Mouse (Mus musculus): Measurements from ENCODE around the gene Cdhr2.

The Cdhr2 gene

GRCm38 (mm10) chr13:54693558-54694347, 7.5 kb upstream of the Cdhr2 start, which contains the start of gene Rnf44:
Gene Rnf44, minus strand, starts transcription at chr13:54693907.
- DNase-seq, result peak; percentile 99

DNA sequence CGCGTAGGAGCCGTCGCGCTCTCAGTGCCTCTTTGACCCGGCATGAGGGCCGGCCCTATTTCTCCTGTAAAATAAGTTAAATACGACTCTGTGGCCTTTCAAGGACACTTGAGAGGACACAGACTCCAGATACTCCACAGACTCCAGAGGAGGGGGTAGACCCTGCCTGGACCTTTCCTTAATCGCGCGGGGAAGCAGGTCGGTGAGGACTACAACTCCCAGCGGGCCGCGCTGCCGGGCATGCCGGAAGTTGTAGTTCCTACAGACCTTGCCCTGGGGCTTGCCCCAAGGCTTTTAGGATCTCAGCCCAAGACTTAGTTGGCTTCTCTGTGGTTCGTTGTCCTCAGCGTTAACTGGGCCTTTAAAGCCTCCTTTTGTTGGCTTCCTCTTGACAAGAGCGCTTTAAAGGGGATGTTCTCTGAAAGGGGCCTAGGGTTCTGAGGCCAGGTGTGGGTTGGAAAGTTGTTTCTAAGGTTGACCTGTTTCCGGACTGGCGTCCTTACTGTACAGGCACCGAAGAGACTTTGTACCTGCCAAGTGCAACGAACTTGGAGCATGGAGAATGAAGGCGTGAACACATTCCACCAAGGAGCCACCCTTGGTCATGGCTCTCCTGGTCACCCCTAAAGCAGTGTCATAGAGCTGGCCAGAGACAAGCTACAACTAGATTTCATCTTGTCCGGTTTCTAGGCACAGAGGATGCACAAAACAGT, 6.8 kb upstream of the Cdhr2 start:
- DNase-seq, result peak; percentile 94

GRCm38 (mm10) chr13:54695479-54696230, 5.6 kb upstream of the Cdhr2 start:
- peak; percentile 59 for DNase-seq

DNA sequence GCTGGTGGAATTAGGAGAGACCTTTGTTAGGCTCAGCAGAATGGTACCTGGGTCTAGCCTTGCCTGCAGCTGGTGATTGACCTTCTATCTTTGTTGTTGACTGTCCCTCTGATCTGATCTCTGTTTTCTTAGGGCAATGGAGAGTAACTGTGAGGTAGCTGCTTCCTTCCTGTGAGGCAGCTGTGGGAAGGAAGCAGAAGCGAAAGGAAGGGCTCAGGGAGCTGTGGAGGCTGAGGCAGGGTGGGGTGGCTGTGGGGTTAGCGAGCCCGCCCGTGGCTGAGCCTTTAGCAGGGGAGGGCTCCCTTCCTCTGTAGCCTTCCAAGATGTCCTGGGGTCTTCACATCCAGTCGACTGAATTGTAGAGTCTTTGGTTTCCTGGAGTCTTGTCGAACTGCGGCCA, 1.2 kb downstream of the Cdhr2 start:
- DNase-seq, result no peak

DNA sequence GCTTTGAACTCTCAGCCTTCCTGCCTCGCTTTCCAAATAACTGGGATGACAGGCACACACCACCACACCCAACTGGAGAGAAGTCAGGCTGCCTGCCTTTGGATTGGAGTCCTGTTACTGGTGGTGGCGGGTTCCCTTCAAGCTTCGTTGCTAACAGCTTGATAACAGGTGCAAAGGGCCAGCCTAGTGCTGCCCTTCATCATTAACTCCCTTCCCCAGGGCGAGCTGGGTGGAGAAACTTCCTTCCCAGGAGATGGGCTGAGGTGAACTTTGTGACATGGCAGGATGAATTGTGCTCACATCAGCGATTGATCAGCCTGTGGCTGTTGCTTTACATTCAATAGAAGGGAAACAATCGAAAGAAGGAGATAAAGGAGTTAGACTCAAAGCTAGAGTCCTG, 3.6 kb downstream of the Cdhr2 start:
- no peak for DNase-seq

DNA sequence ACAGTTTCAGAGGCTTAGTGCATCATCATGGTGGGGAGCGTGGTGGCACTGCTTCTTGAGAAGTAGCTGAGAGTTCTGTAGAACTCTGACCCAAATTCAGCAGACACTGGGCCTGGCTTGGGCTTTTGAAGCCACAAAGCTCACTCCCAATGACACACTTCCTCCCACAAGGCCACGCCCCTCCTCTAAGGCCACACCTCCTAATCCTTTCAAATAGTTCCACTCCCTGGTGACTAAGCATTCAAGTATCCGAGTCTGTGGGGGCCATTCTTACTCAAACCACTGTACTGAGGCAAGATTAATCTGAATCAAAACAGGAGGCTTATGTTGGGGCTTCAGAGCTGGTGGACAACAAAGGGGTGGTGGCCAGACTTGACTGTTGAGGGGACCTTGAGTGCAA, 9.6 kb downstream of the Cdhr2 start:
- no peak for DNase-seq

DNA sequence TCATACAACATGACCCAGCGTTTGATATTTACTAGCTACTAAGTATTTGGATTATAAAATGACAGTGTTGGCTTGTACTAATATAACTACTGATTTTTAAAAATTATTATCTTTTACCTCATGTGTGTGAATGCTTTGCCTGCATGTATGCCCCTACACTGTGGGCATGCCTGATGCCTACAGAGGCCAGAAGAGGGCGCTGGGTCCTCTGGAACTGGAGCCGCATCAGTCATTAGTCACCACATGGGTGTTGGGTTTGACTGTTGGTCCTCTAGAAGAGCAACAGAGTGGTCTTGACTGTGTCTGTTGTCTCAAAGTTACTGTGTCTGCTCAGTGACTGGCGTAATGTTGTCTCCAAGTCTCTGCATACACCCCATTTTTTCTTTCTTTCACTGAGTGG, 13.1 kb downstream of the Cdhr2 start:
- no peak for DNase-seq

DNA sequence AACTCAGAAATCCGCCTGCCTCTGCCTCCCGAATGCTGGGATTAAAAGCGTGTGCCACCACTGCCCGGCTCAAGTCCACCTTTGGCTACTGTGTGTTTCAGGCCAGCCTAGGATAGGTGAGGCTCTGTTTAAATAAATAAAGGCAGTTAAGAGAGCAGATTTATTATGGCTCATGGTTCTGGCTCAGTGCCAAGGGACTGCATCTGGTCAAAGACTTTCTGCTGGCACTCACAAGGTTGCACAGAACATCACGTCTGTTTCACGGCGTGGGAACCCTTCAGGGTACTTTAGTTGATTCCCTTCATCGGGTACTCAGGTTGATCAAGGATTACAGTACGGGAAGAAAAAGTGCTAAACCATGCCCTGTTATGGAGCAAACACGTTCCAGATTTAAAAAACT, 13.7 kb downstream of the Cdhr2 start:
- DNase-seq, result no peak

GRCm38 (mm10) chr13:54716916-54717315, 15.7 kb downstream of the Cdhr2 start:
- DNase-seq, result peak; percentile 81

DNA sequence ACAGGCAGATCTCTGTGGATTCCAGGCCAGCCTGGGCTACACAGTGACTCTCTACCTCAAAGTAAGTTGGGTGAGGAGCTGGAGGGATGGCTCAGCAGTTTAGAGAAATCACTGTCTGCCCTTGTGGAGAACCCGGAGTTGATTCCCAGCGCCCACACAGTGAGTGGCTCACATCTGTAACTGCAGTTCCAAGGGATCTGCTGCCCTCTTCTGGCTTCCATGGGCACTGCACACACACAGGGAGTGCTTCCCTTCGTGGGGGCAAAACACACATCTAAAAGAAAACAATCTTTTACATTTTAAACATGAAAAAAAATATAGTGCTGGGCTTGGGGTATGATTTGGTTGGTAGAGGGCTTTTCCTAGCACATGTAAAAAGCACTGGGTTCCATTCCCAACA, 21.9 kb downstream of the Cdhr2 start:
- no peak for DNase-seq

DNA sequence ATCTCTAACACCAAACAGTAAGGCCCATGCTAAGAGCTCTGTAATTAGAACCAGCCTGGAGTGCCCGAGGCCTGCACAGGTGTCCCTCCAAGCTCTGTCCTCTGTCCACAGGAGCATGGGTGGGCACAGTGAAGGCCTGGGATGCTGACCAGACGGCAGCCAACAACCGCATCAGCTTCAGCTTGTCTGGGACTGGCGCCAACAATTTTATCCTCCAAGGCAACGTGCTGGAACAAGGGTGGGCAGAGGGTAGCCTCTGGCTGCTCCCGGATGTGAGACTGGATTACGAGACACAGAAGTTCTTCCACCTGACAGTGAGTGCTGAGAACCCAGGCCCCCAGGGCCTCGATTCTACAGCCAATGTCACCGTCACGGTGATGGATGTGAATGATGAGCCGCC, 24.9 kb downstream of the Cdhr2 start:
- DNase-seq, result no peak

DNA sequence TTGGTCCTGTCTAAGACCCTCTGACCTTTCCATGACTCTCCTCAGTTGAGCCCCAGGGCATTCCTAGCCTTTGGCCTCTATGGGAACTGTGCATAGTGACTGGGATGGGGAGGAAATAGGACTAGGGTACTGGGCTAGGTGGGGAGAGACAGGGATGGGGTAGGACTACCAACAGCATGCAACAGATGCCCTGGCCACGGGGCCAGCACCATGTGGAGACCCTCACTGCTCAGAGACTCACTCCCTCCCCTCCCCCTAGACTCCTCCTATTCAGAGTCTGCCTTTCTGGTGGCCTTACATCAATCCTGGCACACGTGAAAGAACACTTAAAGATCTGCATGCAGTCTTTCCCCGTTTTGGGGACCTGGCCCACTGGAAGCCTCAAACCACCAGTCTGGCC, 35.7 kb downstream of the Cdhr2 start:
- peak; percentile 53 for DNase-seq

- DNase-seq, result peak; percentile 42
These were observed 36.4 kb downstream of the Cdhr2 start for GRCm38 (mm10) chr13:54737488-54738212.

- DNase-seq, result peak; percentile 67
These were observed 36.9 kb downstream of the Cdhr2 start for GRCm38 (mm10) chr13:54738213-54738601.

- DNase-seq, result no peak
These were observed 44.8 kb downstream of the Cdhr2 start for GRCm38 (mm10) chr13:54746110-54746509.

DNA sequence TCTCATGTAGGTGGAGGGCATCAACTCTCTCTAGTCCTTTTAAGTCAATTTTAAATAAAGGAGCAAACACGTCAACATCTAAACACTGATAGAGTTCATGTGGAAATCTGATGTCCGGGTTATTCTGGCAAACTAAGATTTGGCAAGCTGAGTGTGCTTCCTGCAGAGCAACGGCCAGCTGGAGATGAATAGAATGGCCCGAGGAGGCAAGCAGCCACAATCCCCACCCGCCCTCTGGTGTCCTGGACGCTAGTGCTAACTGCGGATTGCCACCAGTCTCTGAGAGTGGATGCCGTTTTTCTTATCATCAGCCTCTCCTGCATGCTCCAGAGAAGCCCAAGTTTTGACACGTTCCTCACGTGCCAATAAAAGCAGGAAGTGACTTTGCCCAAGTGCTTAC, 45.6 kb downstream of the Cdhr2 start:
- DNase-seq, result peak; percentile 91

- DNase-seq, result no peak
These were observed 46.9 kb downstream of the Cdhr2 start for GRCm38 (mm10) chr13:54748190-54748589.

DNA sequence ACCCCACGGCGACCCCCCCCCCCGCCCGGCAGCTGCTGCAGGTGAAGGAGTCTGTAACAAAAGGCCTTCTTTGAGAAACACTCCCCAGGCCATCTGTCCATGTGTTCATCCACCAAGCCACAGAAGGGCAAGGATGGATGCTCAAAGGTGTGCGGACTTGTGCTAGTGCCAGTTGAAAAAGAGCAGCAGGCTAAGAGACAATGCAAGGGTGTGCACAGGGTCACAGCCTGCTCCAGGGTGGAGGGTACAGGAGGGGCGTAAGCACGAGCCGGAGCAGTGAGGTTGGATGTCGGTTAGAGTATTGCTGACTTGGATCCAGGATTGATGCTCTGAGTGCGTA, 47.4 kb downstream of the Cdhr2 start:
- DNase-seq, result peak; percentile 77

GRCm38 (mm10) chr13:54749061-54749863, 48.0 kb downstream of the Cdhr2 start:
- DNase-seq, result peak; percentile 76

GRCm38 (mm10) chr13:54749864-54750411, 48.7 kb downstream of the Cdhr2 start, which contains the start of gene Gprin1:
Gene Gprin1, minus strand, starts transcription at chr13:54749874.
- DNase-seq, result peak; percentile 81

DNA sequence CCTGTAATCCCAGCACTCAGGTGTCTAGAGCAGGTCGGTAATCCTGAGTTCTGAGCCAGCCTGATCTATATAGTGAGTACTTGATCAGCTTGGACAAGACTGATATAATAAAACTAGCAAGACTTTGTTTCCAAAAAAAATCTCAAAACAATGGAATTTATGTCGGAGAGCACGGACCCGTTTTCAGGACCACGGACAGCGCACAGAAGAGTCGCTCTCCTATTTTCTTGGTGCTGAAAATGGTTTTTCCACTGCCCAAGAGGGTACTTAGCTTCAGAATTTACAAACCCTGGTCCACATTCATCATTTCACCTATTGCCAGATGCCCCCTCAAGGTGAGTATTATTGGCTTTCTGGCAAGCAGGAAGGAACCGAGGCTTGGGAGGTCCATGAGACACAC, 49.4 kb downstream of the Cdhr2 start:
- DNase-seq, result no peak

DNA sequence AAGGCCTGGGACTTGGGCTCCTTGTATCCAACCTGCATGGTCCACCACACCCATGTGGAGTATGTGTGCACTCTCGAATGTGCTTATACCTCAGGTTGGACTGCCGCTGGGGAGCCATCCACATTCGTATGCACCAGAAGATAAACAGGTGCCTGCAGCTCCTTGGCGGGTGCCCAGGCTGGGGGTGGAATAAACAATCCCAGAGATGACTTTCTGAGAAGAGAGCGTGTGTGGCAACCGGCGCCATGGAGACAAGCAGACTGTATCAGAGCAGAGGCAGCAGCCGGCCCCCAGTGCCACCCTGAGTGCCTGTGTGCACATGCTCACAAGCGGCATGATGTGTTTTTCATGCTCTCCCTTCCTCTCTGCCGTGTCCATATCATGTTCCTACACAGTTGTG, 51.4 kb downstream of the Cdhr2 start:
- peak; percentile 81 for DNase-seq

Data from cerebellum, adult 9-10 months (tissue).